Mouse (Mus musculus): ENCODE data around the gene Ephx1.
A peak's percentile ranks its signal among the peaks of the same experiment; 100 is the strongest.
"Not testable (repeated sequence)": the region's sequence is repeated elsewhere in the genome, so short reads cannot be mapped to it uniquely, and the experiment has no call there.

Gene Ephx1

GRCm38 (mm10) chr1:180974126-180974746, 46.5 kb downstream of the Ephx1 start:
- DNase-seq (ENCODE audit: low spot score), result peak; percentile 67

- peak; percentile 65 for DNase-seq (ENCODE audit: low spot score)
Observed at GRCm38 (mm10) chr1:180972941-180973340, 47.8 kb downstream of the Ephx1 start.

GRCm38 (mm10) chr1:180967261-180967660, 53.4 kb downstream of the Ephx1 start:
- no peak for DNase-seq (ENCODE audit: low spot score)

- DNase-seq (ENCODE audit: low spot score), result no peak
Observed at GRCm38 (mm10) chr1:180966542-180966941, 54.2 kb downstream of the Ephx1 start.

- DNase-seq (ENCODE audit: low spot score), result no peak
Observed at GRCm38 (mm10) chr1:180965786-180966185, 54.9 kb downstream of the Ephx1 start.

- no peak for DNase-seq (ENCODE audit: low spot score)
Observed at GRCm38 (mm10) chr1:180958797-180959196, 61.9 kb downstream of the Ephx1 start.

- no peak for DNase-seq (ENCODE audit: low spot score)
Observed at GRCm38 (mm10) chr1:180957989-180958388, 62.7 kb downstream of the Ephx1 start.

- no peak for DNase-seq (ENCODE audit: low spot score)
Observed at GRCm38 (mm10) chr1:180956973-180957381, 63.7 kb downstream of the Ephx1 start.

- DNase-seq (ENCODE audit: low spot score), result no peak
Observed at GRCm38 (mm10) chr1:180956401-180956800, 64.3 kb downstream of the Ephx1 start.

GRCm38 (mm10) chr1:180952808-180953207, 67.9 kb downstream of the Ephx1 start:
- DNase-seq (ENCODE audit: low spot score), result no peak

- no peak for DNase-seq (ENCODE audit: low spot score)
Observed at GRCm38 (mm10) chr1:180952085-180952746, 68.5 kb downstream of the Ephx1 start.

- DNase-seq (ENCODE audit: low spot score), result no peak
Observed at GRCm38 (mm10) chr1:180946448-180946847, 74.3 kb downstream of the Ephx1 start.

- peak; percentile 63 for DNase-seq (ENCODE audit: low spot score)
Observed at GRCm38 (mm10) chr1:180945001-180945980, 75.4 kb downstream of the Ephx1 start.

GRCm38 (mm10) chr1:180944553-180944952, 76.2 kb downstream of the Ephx1 start:
- no peak for DNase-seq (ENCODE audit: low spot score)

GRCm38 (mm10) chr1:180943896-180944295, 76.8 kb downstream of the Ephx1 start:
- DNase-seq (ENCODE audit: low spot score), result no peak

- DNase-seq (ENCODE audit: low spot score), result no peak
Observed at GRCm38 (mm10) chr1:180943032-180943644, 77.6 kb downstream of the Ephx1 start.

- peak; percentile 62 for DNase-seq (ENCODE audit: low spot score)
Observed at GRCm38 (mm10) chr1:180942166-180943031, 78.3 kb downstream of the Ephx1 start, which contains the start of gene Tmem63a. Tmem63a (plus strand) TSS chr1:180942344.

GRCm38 (mm10) chr1:180941726-180942125, 79.0 kb downstream of the Ephx1 start:
- DNase-seq (ENCODE audit: low spot score), result no peak

- no peak for DNase-seq (ENCODE audit: low spot score)
Observed at GRCm38 (mm10) chr1:180940776-180941460, 79.8 kb downstream of the Ephx1 start.

- DNase-seq (ENCODE audit: low spot score), result not testable (repeated sequence)
Observed at GRCm38 (mm10) chr1:180938781-180939180, 81.9 kb downstream of the Ephx1 start.

Measured in layer of hippocampus, adult 11-12 months (tissue).